Comparison of ENCODE assay signal across 7 mouse cellular contexts in the genomic region with DNA sequence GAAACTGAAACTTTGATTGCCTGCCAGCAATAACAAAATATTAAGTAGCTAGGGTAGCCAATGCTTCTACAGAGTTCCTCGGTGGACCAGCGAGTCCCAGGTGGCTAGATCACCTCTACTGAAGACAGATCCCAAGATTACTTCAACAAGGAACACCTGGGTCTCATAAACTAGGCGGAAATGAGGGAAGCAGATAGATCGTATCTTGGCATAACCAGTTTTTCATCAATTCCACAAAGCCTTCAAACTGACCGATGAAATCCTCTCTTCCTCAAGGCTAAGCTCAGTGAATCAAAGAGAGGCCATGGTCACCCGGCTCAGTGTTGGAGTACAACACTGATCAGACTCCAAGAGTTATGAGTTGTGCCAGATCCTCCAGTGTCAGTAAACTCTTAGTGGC.
"Had no signal": no experiment of that assay in that cellular context is flagged by ENCODE, and none has a peak within 500 bp of the region (broad histone marks: within the 10 kb centered on the region; RNA-seq: fewer than 3 reads in every experiment).

No protein-coding gene starts in this region.

- DNase-seq: lung, adult 2 months; lung, postnatal 14 days; lung, postnatal 36 days; right cerebral cortex, postnatal 14 days; thymus, adult 2 months; thymus, postnatal 14 days; thymus, postnatal 36 days had no signal
